Comparison of ENCODE assay signal across 18 mouse cellular contexts in the genomic region with DNA sequence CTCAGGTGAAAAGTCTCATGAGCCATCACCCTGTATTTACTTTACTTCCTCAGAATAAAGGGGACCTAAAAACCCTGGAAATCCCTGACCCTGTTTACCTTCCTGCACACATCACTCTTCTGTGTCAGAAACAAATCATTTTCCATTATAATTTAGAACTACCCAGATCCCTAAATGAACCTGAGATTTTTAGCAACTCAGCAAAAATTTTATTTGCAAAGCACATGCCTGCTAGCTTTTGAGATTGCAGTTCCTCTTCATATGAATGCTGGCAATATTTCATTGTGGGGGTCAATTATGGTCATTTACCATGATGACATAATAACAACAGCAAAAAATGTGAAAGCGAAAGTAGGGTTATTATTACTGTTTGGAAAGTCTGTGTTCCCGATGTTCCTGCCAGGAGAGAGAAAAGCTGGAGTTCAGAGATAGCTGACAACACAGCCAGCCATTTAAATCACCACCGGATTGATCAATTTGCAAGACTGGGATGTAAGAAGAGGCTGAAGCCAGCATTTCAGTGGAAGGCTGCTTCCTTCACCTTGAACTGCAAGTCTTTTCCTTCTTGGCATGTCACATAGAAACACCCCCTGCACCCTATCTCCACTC.
DNase-seq lines count a peak whose midpoint lies in the region; ATAC-seq and TF ChIP-seq lines count a peak whose summit lies in the region.
"Had no signal": no experiment of that assay in that cellular context is flagged by ENCODE, and none has a peak within 500 bp of the region (broad histone marks: within the 10 kb centered on the region; RNA-seq: fewer than 3 reads in every experiment).

No protein-coding gene starts in this region.

- no peaks in the 10 kb centered on the region for H3K4me1 ChIP-seq in ES-E14 (ENCODE audit: control insufficient read depth in 2 of 2, insufficient read depth in 2 of 2, low read length in 2 of 2, poor library complexity in 1 of 2)
- H3K4me1 ChIP-seq: embryonic facial prominence, embryonic 10.5 days; heart, embryonic 15.5 days; hindbrain, embryonic 13.5 days had no signal

- H3K4me3 ChIP-seq in ES-E14 (ENCODE audit: insufficient read depth in 1 of 2, low read depth in 1 of 2, low read length in 2 of 2, poor library complexity in 1 of 2, severe bottlenecking in 1 of 2): no peak overlapping the region
- H3K4me3 ChIP-seq: embryonic facial prominence, embryonic 10.5 days; heart, adult 2 months; heart, embryonic 15.5 days; hindbrain, embryonic 13.5 days had no signal

- peak; percentile 7 for DNase-seq in layer of hippocampus, adult 9-11 months
- DNase-seq in layer of hippocampus, postnatal 36 days: no peak
- DNase-seq in ES-E14 (ENCODE audit: low read depth, low spot score): no peak
- peak; percentile 10 for DNase-seq in brain, adult 2 months (ENCODE audit: low read depth, low spot score)
- no peak for DNase-seq in ovary, postnatal 10 days (ENCODE audit: low spot score)
- DNase-seq: adrenal gland, postnatal 14 days; cerebellum, adult 2 months; cerebellum, postnatal 10 days; gastrocnemius, postnatal 14 days; heart, adult 2 months; heart, postnatal 14 days had no signal

- no peaks in the 10 kb centered on the region for H3K9me3 ChIP-seq in ES-E14 (ENCODE audit: control insufficient read depth, insufficient read depth, low read depth, low read length)
- H3K9me3 ChIP-seq: embryonic facial prominence, embryonic 10.5 days; heart, embryonic 15.5 days; hindbrain, embryonic 13.5 days had no signal

- no peak overlapping the region for H3K9ac ChIP-seq in ES-E14 (ENCODE audit: insufficient read depth, low read depth, low read length, poor library complexity, severe bottlenecking)
- H3K9ac ChIP-seq: heart, embryonic 15.5 days; hindbrain, embryonic 13.5 days had no signal

- H3K36me3 ChIP-seq in ES-E14 (ENCODE audit: control insufficient read depth, insufficient read depth, low read length, poor library complexity, severe bottlenecking): no peaks in the 10 kb centered on the region
- H3K36me3 ChIP-seq: embryonic facial prominence, embryonic 10.5 days; heart, embryonic 15.5 days; hindbrain, embryonic 13.5 days had no signal

- no peak overlapping the region for H3K27ac ChIP-seq in ES-E14 (ENCODE audit: insufficient read depth, low read depth, low read length, poor library complexity, severe bottlenecking)
- H3K27ac ChIP-seq: embryonic facial prominence, embryonic 10.5 days; heart, adult 2 months; heart, embryonic 15.5 days; hindbrain, embryonic 13.5 days had no signal

- in situ Hi-C loops in ES-E14 (cut with MboI; ENCODE audit: low sequenced_read_pairs in 2 of 2, unreplicated experiment in 2 of 2): no loop called here

- ATAC-seq in megakaryocyte, adult 5-6 weeks (ENCODE audit: poor library complexity, severe bottlenecking): no peak
- ATAC-seq: activated CD4-positive, CD25-positive, alpha-beta regulatory T cell, adult 4 months; forebrain, embryonic 16.5 days; Patski had no signal

TF ChIP-seq in ES-E14, 5 proteins besides CTCF, POLR2A, EP300 and RAD21:
- TF ChIP-seq CHD2 (IDR thresholded peaks at IDR 0.05; ENCODE audit: low read depth, low read length) (no peak), MAFK (IDR thresholded peaks at IDR 0.05; ENCODE audit: insufficient read depth, low read depth, low read length) (peak; percentile 53; the same call in 1 of the 2 replicates)

Comparison
In these comparisons a context has a peak if more than half of its experiments do, and no peak if none do; other contexts are left out.
1. DNase-seq: peak in layer of hippocampus, adult 9-11 months (single experiment) and brain, adult 2 months (single experiment); none in layer of hippocampus, postnatal 36 days (0 of 2), ES-E14 (single experiment) and ovary, postnatal 10 days (single experiment).